Mouse (Mus musculus): ENCODE measurements at regions not wholly inside any gene's neighbourhood (a gene's known extent, or its start where the extent isn't known, plus 50 kb on each side); places are given as distances from the start of the nearest gene placed in this dataset.
A peak's percentile ranks its signal among the peaks of the same experiment; 100 is the strongest.

GRCm38 (mm10) chr16:55468833-55469458 is 171.2 kb upstream of the Zpld1 start:
- peak; percentile 81 for DNase-seq (ENCODE audit: extremely low spot score, low spot score)

GRCm38 (mm10) chr16:55460519-55460918 is 162.7 kb upstream of the Zpld1 start:
- peak; percentile 25 for DNase-seq (ENCODE audit: extremely low spot score, low spot score)

GRCm38 (mm10) chr16:55447581-55447980 is 149.8 kb upstream of the Zpld1 start:
- no peak for DNase-seq (ENCODE audit: extremely low spot score, low spot score)

GRCm38 (mm10) chr16:55442821-55443581 is 145.2 kb upstream of the Zpld1 start:
- DNase-seq (ENCODE audit: extremely low spot score, low spot score), result no peak

- no peak for DNase-seq (ENCODE audit: extremely low spot score, low spot score)
These were observed 137.6 kb upstream of the Zpld1 start for GRCm38 (mm10) chr16:55435139-55435968.

- DNase-seq (ENCODE audit: extremely low spot score, low spot score), result no peak
These were observed 124.0 kb upstream of the Zpld1 start for GRCm38 (mm10) chr16:55421569-55422342.

GRCm38 (mm10) chr16:55420876-55421568 is 123.2 kb upstream of the Zpld1 start:
- no peak for DNase-seq (ENCODE audit: extremely low spot score, low spot score)

GRCm38 (mm10) chr16:55418871-55419270 is 121.1 kb upstream of the Zpld1 start:
- no peak for DNase-seq (ENCODE audit: extremely low spot score, low spot score)

GRCm38 (mm10) chr16:55400818-55401217 is 103.0 kb upstream of the Zpld1 start:
- no peak for DNase-seq (ENCODE audit: extremely low spot score, low spot score)

- no peak for DNase-seq (ENCODE audit: extremely low spot score, low spot score)
These were observed 97.1 kb upstream of the Zpld1 start for GRCm38 (mm10) chr16:55394864-55395263.

GRCm38 (mm10) chr16:55390400-55390799 is 92.6 kb upstream of the Zpld1 start:
- DNase-seq (ENCODE audit: extremely low spot score, low spot score), result no peak

GRCm38 (mm10) chr16:55379996-55380395 is 82.2 kb upstream of the Zpld1 start:
- no peak for DNase-seq (ENCODE audit: extremely low spot score, low spot score)

GRCm38 (mm10) chr16:55379189-55379588 is 81.4 kb upstream of the Zpld1 start:
- DNase-seq (ENCODE audit: extremely low spot score, low spot score), result no peak

GRCm38 (mm10) chr16:55378701-55379100 is 80.9 kb upstream of the Zpld1 start:
- DNase-seq (ENCODE audit: extremely low spot score, low spot score), result no peak

GRCm38 (mm10) chr16:55375922-55376321 is 78.1 kb upstream of the Zpld1 start:
- no peak for DNase-seq (ENCODE audit: extremely low spot score, low spot score)

- DNase-seq (ENCODE audit: extremely low spot score, low spot score), result no peak
These were observed 59.9 kb upstream of the Zpld1 start for GRCm38 (mm10) chr16:55357686-55358085.

GRCm38 (mm10) chr16:55356097-55356496 is 58.3 kb upstream of the Zpld1 start:
- DNase-seq (ENCODE audit: extremely low spot score, low spot score), result no peak
